Mouse (Mus musculus): ENCODE measurements around the gene Klhdc7b. TPM values are rescaled to one million over a fixed set of nuclear protein-coding genes. Genes with fewer than 3 reads are reported as not detected.

The Klhdc7b gene
- polyA plus RNA-seq, 1 experiment from 2014 or later, result 0.05 TPM

DNA sequence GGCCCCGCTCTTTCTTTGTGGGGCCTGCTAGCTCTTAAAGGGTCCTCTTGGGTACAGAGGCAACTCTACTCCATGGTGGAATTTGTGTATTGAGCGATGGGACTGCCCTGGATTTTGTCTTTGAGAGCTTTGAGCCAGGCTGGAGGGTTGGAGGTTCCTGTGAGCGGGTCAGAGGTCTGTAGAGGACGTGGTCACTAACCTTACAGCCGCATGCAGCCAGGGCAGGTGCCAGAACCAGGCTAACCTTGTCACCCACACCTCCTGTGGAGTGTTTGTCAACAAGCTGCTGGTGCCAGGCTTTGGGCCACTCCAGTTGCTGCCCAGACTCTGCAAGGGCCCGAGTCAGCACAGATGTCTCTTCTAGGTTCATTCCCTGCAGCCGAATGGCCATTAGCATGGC, 8.7 kb upstream of the Klhdc7b start:
- H3K27me3 ChIP-seq, result peaks cover 52% of the 10 kb centered on the region
- H3K9me3 ChIP-seq, result no peaks in the 10 kb centered on the region
- WGBS, result 85% methylated on average over 7 of the region's 7 CpGs
- H3K9ac ChIP-seq, result no peak overlapping the region
- no peak overlapping the region for H3K27ac ChIP-seq
- H3K4me2 ChIP-seq, result no peak overlapping the region
- H3K36me3 ChIP-seq, result peaks cover 18% of the 10 kb centered on the region
- no peak for ATAC-seq (ENCODE audit: low FRiP score)
- H3K4me1 ChIP-seq (replicated peaks), result peaks cover 44% of the 10 kb centered on the region
- H3K4me3 ChIP-seq, result no peak overlapping the region

- Histone ChIP-seq H3K4me1 (replicated peaks) (peaks cover 44% of the 10 kb centered on the region), H3K27ac (no peak within 1 kb of the TSS), H3K9ac (peak within 1 kb of the TSS; percentile 6; the same call in 1 of the 2 replicates), H3K9me3 (no peaks in the 10 kb centered on the region), H3K4me3 (0 out of 2 replicates have a peak within 1 kb of the TSS, but pooled peaks have one; percentile 1), H3K27me3 (peaks cover 56% of the 10 kb centered on the region), H3K36me3 (peaks cover 9% of the 10 kb centered on the region), H3K4me2 (0 out of 2 replicates have a peak within 1 kb of the TSS, but pooled peaks have one; percentile 4)
- no peak for ATAC-seq (ENCODE audit: low FRiP score)
- 26% methylated on average over 16 of the region's 16 CpGs for WGBS
Measured at GRCm38 (mm10) chr15:89376957-89377356, 7.8 kb upstream of the Klhdc7b start, which contains the start of gene Tymp. Gene Tymp, minus strand, starts transcription at chr15:89377039.

- 14% methylated on average over 18 of the region's 18 CpGs for WGBS
- no peak for ATAC-seq (ENCODE audit: low FRiP score)
- H3K4me3 ChIP-seq, result 0 out of 2 replicates have a peak overlapping the region, but pooled peaks have one; percentile 1
Measured at GRCm38 (mm10) chr15:89377362-89377761, 7.4 kb upstream of the Klhdc7b start.

GRCm38 (mm10) chr15:89377938-89378828, 6.5 kb upstream of the Klhdc7b start:
- WGBS, result 10% methylated on average over 46 of the region's 46 CpGs

More at GRCm38 (mm10) chr15:89377362-89377761, 7.4 kb upstream of the Klhdc7b start:
- H3K36me3 ChIP-seq, result peaks cover 5% of the 10 kb centered on the region
- H3K27me3 ChIP-seq, result peaks cover 56% of the 10 kb centered on the region
- no peak overlapping the region for H3K27ac ChIP-seq
- 0 out of 2 replicates have a peak overlapping the region, but pooled peaks have one; percentile 4 for H3K4me2 ChIP-seq
- no peaks in the 10 kb centered on the region for H3K9me3 ChIP-seq
- H3K4me1 ChIP-seq (replicated peaks), result peaks cover 41% of the 10 kb centered on the region
- peak overlapping the region; percentile 6; the same call in 1 of the 2 replicates for H3K9ac ChIP-seq

GRCm38 (mm10) chr15:89378831-89379401, 5.8 kb upstream of the Klhdc7b start, which contains the start of gene Odf3b:
Gene Odf3b, minus strand, starts transcription at chr15:89379282.
- H3K9ac ChIP-seq, result peak within 1 kb of the TSS; percentile 63
- 1% methylated on average over 33 of the region's 33 CpGs for WGBS
- peaks cover 31% of the 10 kb centered on the region for H3K4me1 ChIP-seq (replicated peaks)
- peak within 1 kb of the TSS; percentile 37 for H3K4me3 ChIP-seq
- no peaks in the 10 kb centered on the region for H3K36me3 ChIP-seq
- no peaks in the 10 kb centered on the region for H3K9me3 ChIP-seq
- peaks cover 56% of the 10 kb centered on the region for H3K27me3 ChIP-seq
- H3K27ac ChIP-seq, result no peak within 1 kb of the TSS
- no peak for ATAC-seq (ENCODE audit: low FRiP score)
- H3K4me2 ChIP-seq, result peak within 1 kb of the TSS; percentile 61

More at GRCm38 (mm10) chr15:89377938-89378828, 6.5 kb upstream of the Klhdc7b start:
- Histone ChIP-seq H3K4me3 (peak overlapping the region; percentile 37), H3K9ac (peak overlapping the region; percentile 63), H3K4me2 (peak overlapping the region; percentile 61), H3K36me3 (no peaks in the 10 kb centered on the region), H3K27ac (no peak overlapping the region), H3K27me3 (peaks cover 56% of the 10 kb centered on the region), H3K4me1 (replicated peaks) (peaks cover 32% of the 10 kb centered on the region), H3K9me3 (no peaks in the 10 kb centered on the region)
- no peak for ATAC-seq (ENCODE audit: low FRiP score)

DNA sequence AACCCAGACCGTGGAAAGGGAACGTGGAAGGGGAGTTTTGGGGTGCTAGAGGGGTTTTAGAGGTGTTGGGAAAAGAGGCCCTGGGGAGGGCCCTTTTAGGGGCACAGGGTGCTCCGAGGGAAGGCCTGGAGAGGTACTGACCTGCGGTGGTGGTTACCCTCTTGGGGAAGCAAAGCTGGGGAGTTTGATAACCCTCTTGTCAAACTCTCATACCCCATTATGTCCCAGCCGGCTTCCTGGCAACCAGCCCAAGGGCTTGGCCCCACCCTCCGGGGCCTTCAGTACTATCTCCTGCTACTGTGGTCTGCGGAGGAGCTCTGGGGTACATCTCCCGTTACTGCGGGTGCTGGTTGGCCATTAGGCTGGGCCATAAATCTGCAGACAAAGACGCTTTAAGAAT, 5.3 kb upstream of the Klhdc7b start:
- no peak overlapping the region for H3K27ac ChIP-seq

DNA sequence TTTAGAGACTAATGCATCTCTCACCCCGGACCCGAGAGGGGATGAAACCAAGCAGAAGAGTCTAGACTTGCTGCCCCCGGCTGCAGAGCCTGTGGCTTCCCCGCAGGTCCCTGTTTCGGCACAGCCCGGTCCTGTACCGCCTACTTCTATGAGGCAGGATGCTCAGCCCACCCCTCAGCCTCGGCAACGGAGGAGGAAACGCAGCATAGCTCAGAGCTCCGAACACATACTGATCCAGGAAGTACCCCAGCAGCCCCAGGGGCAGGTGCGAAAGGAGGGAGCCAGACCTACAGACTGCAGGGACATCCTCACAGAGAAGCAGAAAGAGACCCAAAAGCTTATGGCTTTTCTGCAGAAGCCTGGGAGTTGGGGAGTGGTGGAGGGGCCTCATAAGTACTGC, 2.4 kb downstream of the Klhdc7b start:
- no peak overlapping the region for H3K9ac ChIP-seq
- H3K27me3 ChIP-seq, result peaks cover 7% of the 10 kb centered on the region; the same call in 1 of the 2 replicates
- H3K36me3 ChIP-seq, result no peaks in the 10 kb centered on the region
- H3K27ac ChIP-seq, result no peak overlapping the region
- no peaks in the 10 kb centered on the region for H3K4me1 ChIP-seq (replicated peaks)
- H3K4me3 ChIP-seq, result no peak overlapping the region
- WGBS, result 50% methylated on average over 12 of the region's 12 CpGs
- ATAC-seq (ENCODE audit: low FRiP score), result no peak
- H3K4me2 ChIP-seq, result no peak overlapping the region
- H3K9me3 ChIP-seq, result no peaks in the 10 kb centered on the region

More for the DNA sequence above, 5.3 kb upstream of the Klhdc7b start:
- Histone ChIP-seq H3K4me3 (peak overlapping the region; percentile 37), H3K36me3 (no peaks in the 10 kb centered on the region), H3K9ac (no peak overlapping the region), H3K4me2 (peak overlapping the region; percentile 61), H3K9me3 (no peaks in the 10 kb centered on the region), H3K4me1 (replicated peaks) (peaks cover 26% of the 10 kb centered on the region), H3K27me3 (peaks cover 56% of the 10 kb centered on the region)
- 13% methylated on average over 10 of the region's 10 CpGs for WGBS
- no peak for ATAC-seq (ENCODE audit: low FRiP score)

DNA sequence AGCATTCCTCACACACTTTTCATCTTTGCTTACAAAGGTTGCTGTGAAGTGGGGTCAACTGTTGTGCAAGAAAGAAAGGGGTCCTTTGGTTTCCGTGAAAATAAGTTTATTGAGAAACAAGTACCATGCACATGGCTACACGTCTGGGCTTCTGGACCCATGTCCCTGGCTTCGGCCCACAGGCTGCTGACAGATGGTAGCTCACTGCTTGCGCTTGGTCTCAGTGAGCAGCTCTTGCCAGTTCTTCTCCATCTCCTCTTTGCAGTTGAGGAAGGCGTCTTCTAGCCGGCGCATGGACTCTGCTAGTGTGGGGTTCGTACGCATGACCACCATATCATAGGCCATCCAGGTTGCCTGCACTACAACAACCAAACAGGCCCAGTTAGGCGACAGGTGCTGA, 5.4 kb downstream of the Klhdc7b start:
- Histone ChIP-seq H3K4me3 (no peak overlapping the region), H3K4me1 (replicated peaks) (no peaks in the 10 kb centered on the region), H3K36me3 (no peaks in the 10 kb centered on the region), H3K27ac (no peak overlapping the region), H3K4me2 (no peak overlapping the region), H3K27me3 (peaks cover 7% of the 10 kb centered on the region; the same call in 1 of the 2 replicates), H3K9me3 (no peaks in the 10 kb centered on the region), H3K9ac (no peak overlapping the region)
- no peak for ATAC-seq (ENCODE audit: low FRiP score)
- WGBS, result 91% methylated on average over 10 of the region's 10 CpGs

- Histone ChIP-seq H3K9me3 (no peaks in the 10 kb centered on the region), H3K4me2 (no peak overlapping the region), H3K4me3 (no peak overlapping the region), H3K4me1 (replicated peaks) (no peaks in the 10 kb centered on the region), H3K36me3 (no peaks in the 10 kb centered on the region), H3K27me3 (no peaks in the 10 kb centered on the region), H3K27ac (no peak overlapping the region), H3K9ac (no peak overlapping the region)
- ATAC-seq (ENCODE audit: low FRiP score), result no peak
- 94% methylated on average over 4 of the region's 4 CpGs for WGBS
Measured at GRCm38 (mm10) chr15:89396883-89397282, 12.2 kb downstream of the Klhdc7b start.

DNA sequence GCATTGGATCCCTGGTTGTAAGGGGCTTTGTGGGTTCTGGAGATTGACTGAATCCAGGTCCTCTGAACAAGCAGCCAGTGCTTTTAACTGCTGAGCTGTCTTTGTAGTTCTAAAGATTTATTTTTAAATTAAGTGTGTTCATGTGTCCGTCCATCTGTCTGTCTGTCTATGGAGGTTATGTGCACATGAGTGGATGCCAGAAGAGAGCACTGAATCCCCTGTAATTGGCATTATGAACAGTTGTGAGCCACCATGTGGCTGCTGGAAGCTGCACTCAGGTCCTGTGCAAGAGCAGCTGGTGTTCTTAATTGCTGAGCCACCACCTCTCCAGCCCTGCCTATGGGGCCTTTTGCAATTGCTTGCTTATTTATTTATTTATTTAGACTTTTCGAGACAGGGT, 13.4 kb downstream of the Klhdc7b start:
- H3K4me1 ChIP-seq (replicated peaks), result no peaks in the 10 kb centered on the region
- H3K4me3 ChIP-seq, result no peak overlapping the region
- WGBS, result 77% methylated on average over 2 of the region's 2 CpGs
- H3K27ac ChIP-seq, result no peak overlapping the region
- H3K36me3 ChIP-seq, result no peaks in the 10 kb centered on the region
- no peaks in the 10 kb centered on the region for H3K9me3 ChIP-seq
- H3K4me2 ChIP-seq, result no peak overlapping the region
- ATAC-seq (ENCODE audit: low FRiP score), result no peak
- no peaks in the 10 kb centered on the region for H3K27me3 ChIP-seq
- no peak overlapping the region for H3K9ac ChIP-seq

- no peaks in the 10 kb centered on the region for H3K36me3 ChIP-seq
- no peak overlapping the region for H3K27ac ChIP-seq
- H3K4me2 ChIP-seq, result no peak overlapping the region
- H3K4me1 ChIP-seq (replicated peaks), result no peaks in the 10 kb centered on the region
- no peak overlapping the region for H3K9ac ChIP-seq
- ATAC-seq (ENCODE audit: low FRiP score), result no peak
- 90% methylated on average over 1 of the region's 1 CpGs for WGBS
- H3K4me3 ChIP-seq, result no peak overlapping the region
- no peaks in the 10 kb centered on the region for H3K27me3 ChIP-seq
- no peaks in the 10 kb centered on the region for H3K9me3 ChIP-seq
Measured at GRCm38 (mm10) chr15:89399716-89400115, 15.0 kb downstream of the Klhdc7b start.

GRCm38 (mm10) chr15:89402471-89402870, 17.8 kb downstream of the Klhdc7b start:
- 0 out of 2 replicates have a peak, but pooled peaks cover 3% of the 10 kb centered on the region for H3K9me3 ChIP-seq
- 87% methylated on average over 1 of the region's 1 CpGs for WGBS
- H3K27me3 ChIP-seq, result no peaks in the 10 kb centered on the region
- no peak overlapping the region for H3K9ac ChIP-seq
- ATAC-seq (ENCODE audit: low FRiP score), result no peak
- no peaks in the 10 kb centered on the region for H3K36me3 ChIP-seq
- no peak overlapping the region for H3K27ac ChIP-seq
- no peak overlapping the region for H3K4me3 ChIP-seq
- no peak overlapping the region for H3K4me2 ChIP-seq
- H3K4me1 ChIP-seq (replicated peaks), result no peaks in the 10 kb centered on the region

All from hindbrain, embryonic 13.5 days (tissue).